Mouse (Mus musculus) CH12.LX (cell line): ENCODE measurements around the gene Acat1.

Source experiments
- CHD1 ChIP-seq: IDR thresholded peaks from 2 replicates; pipeline ENCODE4 v1.6.1; 2012; ENCODE audit warnings: low read depth, low read length, improper control_type of control experiment, inconsistent platforms
- CTCF ChIP-seq, 2 experiments: IDR thresholded peaks in 1 of 2; conservative IDR thresholded peaks in 1 of 2; 2 replicates each; pipeline ENCODE4 v1.5.1; 2011 to 2012; ENCODE audit warnings: low read depth in 2 of 2, low read length in 2 of 2, improper control_type of control experiment in 1 of 2, inconsistent platforms in 1 of 2, mild to moderate bottlenecking in 1 of 2, moderate library complexity in 1 of 2
- GABPA ChIP-seq: IDR thresholded peaks from 2 replicates; pipeline ENCODE4 v1.6.1; 2012; ENCODE audit warnings: low read depth, low read length, improper control_type of control experiment, inconsistent platforms; ENCODE audit not compliant: insufficient replicate concordance
- JUN ChIP-seq: IDR thresholded peaks from 2 replicates; pipeline ENCODE4 v1.6.1; 2011; ENCODE audit warnings: low read depth, mild to moderate bottlenecking, low read length, improper control_type of control experiment, moderate library complexity; ENCODE audit not compliant: insufficient read depth
- MAX ChIP-seq: IDR thresholded peaks from 2 replicates; pipeline ENCODE4 v1.6.1; 2011; ENCODE audit warnings: low read length, improper control_type of control experiment
- MAZ ChIP-seq: IDR thresholded peaks from 2 replicates; pipeline ENCODE4 v1.6.1; 2012; ENCODE audit warnings: low read depth, mild to moderate bottlenecking, inconsistent platforms, low read length, improper control_type of control experiment, moderate library complexity
- NRF1 ChIP-seq: IDR thresholded peaks from 2 replicates; pipeline ENCODE4 v1.6.1; 2014; ENCODE audit warnings: low read depth, mild to moderate bottlenecking, inconsistent platforms, low read length, improper control_type of control experiment, moderate library complexity
- POLR2A ChIP-seq: IDR thresholded peaks from 2 replicates; pipeline ENCODE4 v1.6.1; 2011; ENCODE audit warnings: low read depth, mild to moderate bottlenecking, improper control_type of control experiment, low read length
- RAD21 ChIP-seq: IDR thresholded peaks from 2 replicates; pipeline ENCODE4 v1.6.1; 2011; ENCODE audit warnings: low read depth, mild to moderate bottlenecking, low read length, improper control_type of control experiment, moderate library complexity
- SIN3A ChIP-seq: IDR thresholded peaks from 2 replicates; pipeline ENCODE4 v1.6.1; 2012; ENCODE audit warnings: low read length, improper control_type of control experiment, inconsistent platforms
- TBP ChIP-seq: conservative IDR thresholded peaks from 2 replicates; pipeline ENCODE4 v1.6.1; 2011; ENCODE audit warnings: low read depth, low read length, improper control_type of control experiment
- TCF12 ChIP-seq: IDR thresholded peaks from 2 replicates; pipeline ENCODE4 v1.6.1; 2014; ENCODE audit warnings: low read depth, mild to moderate bottlenecking, inconsistent platforms, low read length, improper control_type of control experiment
- USF1 ChIP-seq: IDR thresholded peaks from 2 replicates; pipeline ENCODE4 v1.6.1; 2014; ENCODE audit warnings: low read depth, mild to moderate bottlenecking, inconsistent platforms, low read length, improper control_type of control experiment
- ZC3H11A ChIP-seq: IDR thresholded peaks from 2 replicates; pipeline ENCODE4 v1.6.1; 2012; ENCODE audit warnings: low read depth, mild to moderate bottlenecking, inconsistent platforms, low read length, improper control_type of control experiment

DNA sequence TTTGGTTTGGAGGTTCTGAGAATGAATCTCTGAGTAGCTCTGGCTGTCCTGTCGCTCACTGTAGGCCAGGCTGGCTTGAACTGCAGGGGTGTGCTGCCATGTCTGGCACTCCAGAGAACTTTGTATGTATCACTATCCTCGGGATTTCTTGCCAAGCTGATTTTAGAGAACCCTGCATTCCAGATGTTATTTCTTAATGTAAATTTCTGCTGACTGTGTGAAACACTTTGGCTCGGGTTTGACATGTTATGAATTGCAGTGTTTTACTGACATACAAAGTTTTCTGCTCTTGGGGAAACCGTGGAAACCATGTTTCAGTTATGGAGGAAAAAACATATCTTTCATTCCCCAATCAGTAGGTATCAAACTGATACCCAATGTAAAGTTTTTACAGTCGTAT is 34.5 kb downstream of the Acat1 start:
- TF ChIP-seq CTCF (conservative IDR thresholded peaks at IDR 0.05 in 1 of 2, IDR thresholded peaks at IDR 0.05 in 1 of 2; ENCODE audit: low read depth in 2 of 2, low read length in 2 of 2) (no peak), POLR2A (no peak), TBP (no peak), NRF1 (no peak), USF1 (no peak), TCF12 (no peak), RAD21 (no peak), MAZ (no peak), GABPA (no peak), ZC3H11A (no peak), SIN3A (no peak), MAX (no peak), JUN (no peak), CHD1 (no peak)
